Mouse (Mus musculus) limb, embryonic 13.5 days (tissue): Measurements from ENCODE around the gene Flcn. TPM values are rescaled to one million over a fixed set of nuclear protein-coding genes. Genes with fewer than 3 reads are reported as not detected.

Experiments
- ATAC-seq: fragments of 200-750 bp; cut with Nextera tagmentation; 2 replicates; pipeline ENCODE4 v1.8.0; 2017; ENCODE audit warnings: low read depth, moderate number of reproducible peaks, moderate TSS enrichment; ENCODE audit not compliant: low FRiP score
- H3K27ac ChIP-seq: fragments of 300-500 bp; sonication (generic); 2 replicates; pipeline ENCODE4 v1.5.1; 2015; ENCODE audit warnings: inconsistent platforms, mild to moderate bottlenecking, moderate library complexity
- H3K27me3 ChIP-seq: fragments of 300-500 bp; sonication (generic); 2 replicates; pipeline ENCODE4 v1.6.1; 2015; ENCODE audit warnings: mild to moderate bottlenecking, inconsistent platforms
- H3K36me3 ChIP-seq: fragments of 300-500 bp; sonication (generic); 2 replicates; pipeline ENCODE4 v1.6.1; 2015; ENCODE audit warnings: inconsistent platforms, mild to moderate bottlenecking, moderate library complexity
- H3K4me1 ChIP-seq: fragments of 300-500 bp; sonication (generic); 2 replicates; pipeline ENCODE4 v1.6.1; 2015; ENCODE audit warnings: inconsistent platforms
- H3K4me2 ChIP-seq: fragments of 300-500 bp; sonication (generic); replicated peaks from 2 replicates; pipeline ENCODE4 v1.6.1; 2015; ENCODE audit warnings: inconsistent platforms, mild to moderate bottlenecking, moderate library complexity
- H3K4me3 ChIP-seq: fragments of 300-500 bp; sonication (generic); 2 replicates; pipeline ENCODE4 v1.5.1; 2015; ENCODE audit warnings: moderate library complexity, mild to moderate bottlenecking, inconsistent platforms
- H3K9ac ChIP-seq: fragments of 300-500 bp; sonication (generic); 2 replicates; pipeline ENCODE4 v1.6.1; 2015; ENCODE audit warnings: mild to moderate bottlenecking, inconsistent platforms
- H3K9me3 ChIP-seq: fragments of 300-500 bp; sonication (generic); 2 replicates; pipeline ENCODE4 v1.6.1; 2016; ENCODE audit warnings: inconsistent platforms
- WGBS: fragments of 180-500 bp; shearing (Covaris S2); methylation state at CpG from one replicate; pipeline ENCODE4 v1.1.7; 2015; 5-methylcytosine and 5-hydroxymethylcytosine counted together
- polyA plus RNA-seq: library from polyadenylated mRNA; unstranded; fragments of >200 nt; fragmentation: Nextera tagmentation; extraction: Ambion mirVana; gene quantifications from 2 replicates; pipeline ENCODE4 v1.2.1, GENCODE M21; 2015

Flcn gene
- polyA plus RNA-seq, 1 experiment from 2014 or later: 40.8 TPM

- WGBS: 91% methylated on average over 6 of the region's 6 CpGs
- H3K36me3 ChIP-seq: peaks cover 52% of the 10 kb centered on the region
- no peak for ATAC-seq
These were observed 5.8 kb upstream of the Flcn start for GRCm38 (mm10) chr11:59815482-59816065.

GRCm38 (mm10) chr11:59814936-59815335, 5.1 kb upstream of the Flcn start:
- Histone ChIP-seq H3K9ac (no peak overlapping the region), H3K4me3 (no peak overlapping the region), H3K4me2 (no peak overlapping the region), H3K36me3 (peaks cover 46% of the 10 kb centered on the region), H3K9me3 (no peaks in the 10 kb centered on the region), H3K27ac (no peak overlapping the region), H3K27me3 (no peaks in the 10 kb centered on the region), H3K4me1 (peaks cover 12% of the 10 kb centered on the region)
- WGBS: 79% methylated on average over 6 of the region's 6 CpGs
- no peak for ATAC-seq

More at GRCm38 (mm10) chr11:59815482-59816065, 5.8 kb upstream of the Flcn start:
- Histone ChIP-seq H3K27me3 (no peaks in the 10 kb centered on the region), H3K27ac (no peak overlapping the region), H3K9me3 (no peaks in the 10 kb centered on the region), H3K4me2 (no peak overlapping the region), H3K4me1 (peaks cover 10% of the 10 kb centered on the region), H3K4me3 (no peak overlapping the region), H3K9ac (no peak overlapping the region)

- Histone ChIP-seq H3K36me3 (peaks cover 39% of the 10 kb centered on the region), H3K4me1 (peaks cover 12% of the 10 kb centered on the region), H3K9me3 (no peaks in the 10 kb centered on the region), H3K27me3 (no peaks in the 10 kb centered on the region), H3K4me3 (no peak overlapping the region), H3K27ac (no peak overlapping the region), H3K9ac (no peak overlapping the region), H3K4me2 (no peak overlapping the region)
- ATAC-seq: no peak
- 89% methylated on average over 1 of the region's 1 CpGs for WGBS
These were observed 4.5 kb upstream of the Flcn start for GRCm38 (mm10) chr11:59814311-59814710.

- ATAC-seq: no peak
- Histone ChIP-seq H3K4me2 (no peak overlapping the region), H3K36me3 (peaks cover 29% of the 10 kb centered on the region), H3K4me1 (peaks cover 20% of the 10 kb centered on the region), H3K27me3 (no peaks in the 10 kb centered on the region), H3K9ac (no peak overlapping the region), H3K27ac (no peak overlapping the region), H3K9me3 (no peaks in the 10 kb centered on the region), H3K4me3 (no peak overlapping the region)
- WGBS: 45% methylated on average over 3 of the region's 3 CpGs
These were observed 3.5 kb upstream of the Flcn start for GRCm38 (mm10) chr11:59813276-59813675.

GRCm38 (mm10) chr11:59811211-59811610, 1.4 kb upstream of the Flcn start:
- Histone ChIP-seq H3K9ac (0 out of 2 replicates have a peak overlapping the region, but pooled peaks have one; percentile 13), H3K9me3 (no peaks in the 10 kb centered on the region), H3K36me3 (peaks cover 26% of the 10 kb centered on the region), H3K27ac (peak overlapping the region; percentile 44; the same call in 1 of the 2 replicates), H3K4me2 (peak overlapping the region; percentile 83), H3K4me3 (0 out of 2 replicates have a peak overlapping the region, but pooled peaks have one; percentile 63), H3K4me1 (peaks cover 21% of the 10 kb centered on the region), H3K27me3 (no peaks in the 10 kb centered on the region)
- 49% methylated on average over 4 of the region's 4 CpGs for WGBS
- no peak for ATAC-seq

GRCm38 (mm10) chr11:59810480-59811158, 803 bp upstream of the Flcn start:
- peak overlapping the region; percentile 63 for H3K4me3 ChIP-seq
- 68% methylated on average over 14 of the region's 14 CpGs for WGBS
- H3K36me3 ChIP-seq: peaks cover 26% of the 10 kb centered on the region
- H3K4me1 ChIP-seq: peaks cover 21% of the 10 kb centered on the region
- H3K9ac ChIP-seq: peak overlapping the region; percentile 91
- no peaks in the 10 kb centered on the region for H3K9me3 ChIP-seq
- H3K4me2 ChIP-seq: peak overlapping the region; percentile 83
- peak overlapping the region; percentile 98 for H3K27ac ChIP-seq
- ATAC-seq: no peak
- H3K27me3 ChIP-seq: no peaks in the 10 kb centered on the region

- Histone ChIP-seq H3K27me3 (no peaks in the 10 kb centered on the region), H3K9ac (peak overlapping the region; percentile 91), H3K9me3 (no peaks in the 10 kb centered on the region), H3K27ac (peak overlapping the region; percentile 98), H3K4me3 (peak overlapping the region; percentile 63), H3K36me3 (peaks cover 38% of the 10 kb centered on the region), H3K4me2 (peak overlapping the region; percentile 83), H3K4me1 (peaks cover 21% of the 10 kb centered on the region)
- peak; percentile 43 for ATAC-seq
- WGBS: under 1% methylated on average over 15 of the region's 15 CpGs
These were observed 646 bp downstream of the Flcn start for GRCm38 (mm10) chr11:59809071-59809669.

GRCm38 (mm10) chr11:59808170-59808960, 1.5 kb downstream of the Flcn start:
- Histone ChIP-seq H3K4me1 (peaks cover 21% of the 10 kb centered on the region), H3K27me3 (no peaks in the 10 kb centered on the region), H3K36me3 (peaks cover 46% of the 10 kb centered on the region), H3K4me3 (peak overlapping the region; percentile 63), H3K9me3 (no peaks in the 10 kb centered on the region), H3K4me2 (peak overlapping the region; percentile 83), H3K27ac (no peak overlapping the region), H3K9ac (peak overlapping the region; percentile 91)
- no peak for ATAC-seq
- 71% methylated on average over 14 of the region's 14 CpGs for WGBS

GRCm38 (mm10) chr11:59805656-59806055, 4.2 kb downstream of the Flcn start:
- Histone ChIP-seq H3K9ac (no peak overlapping the region), H3K27ac (no peak overlapping the region), H3K4me1 (peaks cover 12% of the 10 kb centered on the region), H3K4me2 (no peak overlapping the region), H3K9me3 (no peaks in the 10 kb centered on the region), H3K36me3 (peaks cover 73% of the 10 kb centered on the region), H3K27me3 (no peaks in the 10 kb centered on the region), H3K4me3 (no peak overlapping the region)
- WGBS: 91% methylated on average over 2 of the region's 2 CpGs
- ATAC-seq: no peak

- H3K4me2 ChIP-seq: no peak overlapping the region
- peaks cover 77% of the 10 kb centered on the region for H3K36me3 ChIP-seq
- H3K4me1 ChIP-seq: peaks cover 9% of the 10 kb centered on the region
- no peak overlapping the region for H3K27ac ChIP-seq
- no peaks in the 10 kb centered on the region for H3K9me3 ChIP-seq
- H3K27me3 ChIP-seq: no peaks in the 10 kb centered on the region
- no peak overlapping the region for H3K9ac ChIP-seq
- no peak overlapping the region for H3K4me3 ChIP-seq
- ATAC-seq: no peak
- WGBS: 100% methylated on average over 1 of the region's 1 CpGs
These were observed 4.6 kb downstream of the Flcn start for GRCm38 (mm10) chr11:59805256-59805655.

- no peak overlapping the region for H3K9ac ChIP-seq
- no peak overlapping the region for H3K4me3 ChIP-seq
- H3K4me2 ChIP-seq: no peak overlapping the region
- H3K27me3 ChIP-seq: no peaks in the 10 kb centered on the region
- peak overlapping the region; percentile 22; the same call in 1 of the 2 replicates for H3K27ac ChIP-seq
- peaks cover 84% of the 10 kb centered on the region for H3K36me3 ChIP-seq
- no peak for ATAC-seq
- H3K9me3 ChIP-seq: no peaks in the 10 kb centered on the region
- WGBS: 93% methylated on average over 22 of the region's 22 CpGs
- peaks cover 9% of the 10 kb centered on the region for H3K4me1 ChIP-seq
These were observed 5.3 kb downstream of the Flcn start for GRCm38 (mm10) chr11:59804409-59805110.
